Mouse (Mus musculus) megakaryocyte progenitor cell, adult 5-6 weeks (primary cell): ENCODE data around the gene Acox2. TPM values are rescaled to one million over a fixed set of nuclear protein-coding genes. Genes with fewer than 3 reads are reported as not detected.

Experiments used
- ATAC-seq: replicated peaks from 2 replicates; pipeline ENCODE4 v1.8.0; 2016; ENCODE audit warnings: mild to moderate bottlenecking, moderate TSS enrichment, inconsistent platforms; ENCODE audit not compliant: poor library complexity
- total RNA-seq, 2 experiments: library from RNA; stranded (forward) in 1 of 2; stranded (reverse) in 1 of 2; fragments of 157-497, 149-512 nt in 1 of 2; fragments of 200-1000 nt in 1 of 2; gene quantifications; 2 replicates each; pipeline versions ENCODE4 v1.2.3 to v1.2.4; 2015 to 2017

Gene Acox2
- total RNA-seq, 2 experiments from 2014 or later: not detected

- no peak for ATAC-seq
Observed at GRCm38 (mm10) chr14:8215208-8215778, 43.9 kb downstream of the Acox2 start.

GRCm38 (mm10) chr14:8214299-8215207 lies 44.6 kb downstream of the Acox2 start:
- ATAC-seq: peak; percentile 18

- peak; percentile 95 for ATAC-seq
Observed at GRCm38 (mm10) chr14:8213803-8214224, 45.3 kb downstream of the Acox2 start, which contains the start of gene Kctd6. Kctd6 (plus strand) TSS chr14:8214140.

- ATAC-seq: no peak
Observed at GRCm38 (mm10) chr14:8212996-8213395, 46.2 kb downstream of the Acox2 start.

GRCm38 (mm10) chr14:8209896-8210295 lies 49.3 kb downstream of the Acox2 start:
- ATAC-seq: no peak

- ATAC-seq: no peak
Observed at GRCm38 (mm10) chr14:8208876-8209275, 50.3 kb downstream of the Acox2 start.

- ATAC-seq: no peak
Observed at GRCm38 (mm10) chr14:8207543-8207942, 51.6 kb downstream of the Acox2 start.

GRCm38 (mm10) chr14:8207105-8207504 lies 52.0 kb downstream of the Acox2 start:
- ATAC-seq: no peak

- ATAC-seq: no peak
Observed at GRCm38 (mm10) chr14:8206179-8206910, 52.8 kb downstream of the Acox2 start.

- no peak for ATAC-seq
Observed at GRCm38 (mm10) chr14:8201715-8202114, 57.4 kb downstream of the Acox2 start.

GRCm38 (mm10) chr14:8200769-8201168 lies 58.4 kb downstream of the Acox2 start:
- ATAC-seq: no peak

- no peak for ATAC-seq
Observed at GRCm38 (mm10) chr14:8192727-8193126, 66.4 kb downstream of the Acox2 start.

- ATAC-seq: no peak
Observed at GRCm38 (mm10) chr14:8191331-8191965, 67.7 kb downstream of the Acox2 start.

- no peak for ATAC-seq
Observed at GRCm38 (mm10) chr14:8190556-8190955, 68.6 kb downstream of the Acox2 start.

GRCm38 (mm10) chr14:8186278-8187045 lies 72.7 kb downstream of the Acox2 start:
- ATAC-seq: no peak

- peak; percentile 63; the same call in 1 of the 2 replicates for ATAC-seq
Observed at GRCm38 (mm10) chr14:8183330-8183729, 75.8 kb downstream of the Acox2 start.

GRCm38 (mm10) chr14:8180371-8181035 lies 78.7 kb downstream of the Acox2 start:
- no peak for ATAC-seq

- no peak for ATAC-seq
Observed at GRCm38 (mm10) chr14:8176251-8176650, 82.9 kb downstream of the Acox2 start.
